Mouse (Mus musculus): ENCODE results near the gene Phkg1. TPM values are rescaled to one million over a fixed set of nuclear protein-coding genes. Genes with fewer than 3 reads are reported as not detected.
A peak's percentile ranks its signal among the peaks of the same experiment; 100 is the strongest.

Gene Phkg1
- polyA plus RNA-seq, 1 experiment from 2014 or later = 0.14 TPM

DNA sequence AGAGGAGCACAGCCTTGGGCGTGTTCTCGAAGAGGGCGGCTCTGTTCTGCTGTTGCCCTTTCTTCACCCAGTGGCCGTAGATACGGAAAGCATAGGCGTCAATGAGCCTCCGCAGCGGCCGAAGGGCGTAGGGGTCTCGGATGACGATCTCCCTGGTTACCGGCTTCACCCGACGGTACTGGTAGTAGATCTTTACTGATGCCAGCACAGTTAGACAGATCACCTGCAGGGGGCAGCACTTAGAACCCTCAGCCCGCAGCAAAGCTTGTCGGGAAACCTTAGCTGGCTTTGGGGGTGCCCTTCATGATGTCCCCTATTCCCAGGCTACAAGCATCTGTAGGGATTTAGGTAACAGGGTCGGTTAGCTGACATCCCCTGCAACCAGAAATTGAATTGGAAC, 33.9 kb downstream of the Phkg1 start:
- Histone ChIP-seq H3K9me3 (ENCODE audit: control insufficient read depth, low read length) (no peaks in the 10 kb centered on the region), H3K4me3 (ENCODE audit: low read depth, low read length) (no peak overlapping the region), H3K27me3 (ENCODE audit: control insufficient read depth, insufficient read depth, low read length) (no peaks in the 10 kb centered on the region), H3K4me2 (replicated peaks; ENCODE audit: low read depth, low read length) (no peak overlapping the region; the same call in 1 of the 2 replicates), H3K4me1 (replicated peaks; ENCODE audit: control insufficient read depth, insufficient read depth, low read length) (no peaks in the 10 kb centered on the region), H3K9ac (ENCODE audit: low read depth, low read length) (0 out of 2 replicates have a peak overlapping the region, but pooled peaks have one; percentile 16), H3K27ac (ENCODE audit: low read depth, low read length) (no peak overlapping the region), H3K36me3 (ENCODE audit: control insufficient read depth, insufficient read depth, low read length) (peaks cover 4% of the 10 kb centered on the region; the same call in 1 of the 2 replicates)
- DNase-seq (ENCODE audit: low spot score) (peak; percentile 57), ATAC-seq (ENCODE audit: low FRiP score) (no peak)
- 11% methylated on average over 18 of the region's 18 CpGs for WGBS

DNA sequence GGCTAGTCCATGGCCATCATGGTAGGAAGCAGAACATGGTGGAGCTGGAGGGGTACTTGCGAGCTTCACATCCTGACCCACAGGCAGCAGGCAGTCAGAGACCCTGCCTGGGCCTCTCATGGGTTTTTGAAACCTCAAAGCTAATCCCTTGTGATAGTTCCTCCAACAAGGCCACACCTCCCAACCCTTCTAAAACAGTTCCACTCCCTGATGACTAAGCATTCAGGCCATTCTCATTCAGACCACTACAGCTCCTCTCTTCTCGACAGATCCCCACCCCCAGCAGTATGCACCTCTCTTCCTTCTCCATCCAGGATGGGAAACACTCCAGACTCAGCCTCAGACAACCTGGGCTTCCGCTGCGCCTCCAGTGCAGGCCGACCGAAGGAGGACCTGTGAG, 36.0 kb downstream of the Phkg1 start:
- H3K4me3 ChIP-seq (ENCODE audit: low read depth, low read length) = no peak overlapping the region
- WGBS = 96% methylated on average over 6 of the region's 6 CpGs
- no peak overlapping the region for H3K9ac ChIP-seq (ENCODE audit: low read depth, low read length)
- DNase-seq (ENCODE audit: low spot score) (no peak), ATAC-seq (ENCODE audit: low FRiP score) (no peak)
- H3K36me3 ChIP-seq (ENCODE audit: control insufficient read depth, insufficient read depth, low read length) = peaks cover 4% of the 10 kb centered on the region; the same call in 1 of the 2 replicates
- H3K9me3 ChIP-seq (ENCODE audit: control insufficient read depth, low read length) = no peaks in the 10 kb centered on the region
- H3K27ac ChIP-seq (ENCODE audit: low read depth, low read length) = no peak overlapping the region
- H3K4me1 ChIP-seq (replicated peaks; ENCODE audit: control insufficient read depth, insufficient read depth, low read length) = no peaks in the 10 kb centered on the region
- no peaks in the 10 kb centered on the region for H3K27me3 ChIP-seq (ENCODE audit: control insufficient read depth, insufficient read depth, low read length)
- no peak overlapping the region for H3K4me2 ChIP-seq (replicated peaks; ENCODE audit: low read depth, low read length)

DNA sequence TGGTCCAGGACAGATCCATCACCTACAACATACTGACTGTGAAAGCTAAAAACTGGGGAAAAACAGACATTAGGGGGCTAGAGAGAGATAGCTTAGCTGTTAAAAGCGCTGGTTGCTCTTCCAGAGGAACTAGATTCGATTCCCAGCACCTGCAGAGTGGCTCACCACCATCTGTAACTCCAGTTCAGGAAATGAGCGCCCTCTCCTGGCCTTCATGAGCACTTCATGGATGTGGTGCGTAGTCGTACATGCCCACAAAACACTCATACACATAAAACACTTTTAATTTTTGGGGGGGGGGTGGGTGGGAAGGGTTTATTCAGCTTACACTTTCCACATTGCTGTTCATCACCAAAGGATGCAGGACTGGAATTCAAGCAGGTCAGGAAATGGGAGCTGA, 41.9 kb downstream of the Phkg1 start:
- WGBS = 85% methylated on average over 5 of the region's 5 CpGs
- H3K4me1 ChIP-seq (replicated peaks; ENCODE audit: control insufficient read depth, insufficient read depth, low read length) = no peaks in the 10 kb centered on the region
- no peak overlapping the region for H3K9ac ChIP-seq (ENCODE audit: low read depth, low read length)
- H3K27ac ChIP-seq (ENCODE audit: low read depth, low read length) = no peak overlapping the region
- no peaks in the 10 kb centered on the region for H3K27me3 ChIP-seq (ENCODE audit: control insufficient read depth, insufficient read depth, low read length)
- H3K9me3 ChIP-seq (ENCODE audit: control insufficient read depth, low read length) = no peaks in the 10 kb centered on the region
- no peak for ATAC-seq (ENCODE audit: low FRiP score)
- DNase-seq (ENCODE audit: low spot score) = no peak
- no peak overlapping the region for H3K4me3 ChIP-seq (ENCODE audit: low read depth, low read length)
- no peak overlapping the region for H3K4me2 ChIP-seq (replicated peaks; ENCODE audit: low read depth, low read length)
- H3K36me3 ChIP-seq (ENCODE audit: control insufficient read depth, insufficient read depth, low read length) = peaks cover 5% of the 10 kb centered on the region; the same call in 1 of the 2 replicates

GRCm38 (mm10) chr5:129855163-129855562, 43.2 kb downstream of the Phkg1 start:
- Histone ChIP-seq H3K27me3 (ENCODE audit: control insufficient read depth, insufficient read depth, low read length) (no peaks in the 10 kb centered on the region), H3K9ac (ENCODE audit: low read depth, low read length) (no peak overlapping the region), H3K4me3 (ENCODE audit: low read depth, low read length) (no peak overlapping the region), H3K4me1 (replicated peaks; ENCODE audit: control insufficient read depth, insufficient read depth, low read length) (no peaks in the 10 kb centered on the region), H3K4me2 (replicated peaks; ENCODE audit: low read depth, low read length) (no peak overlapping the region), H3K36me3 (ENCODE audit: control insufficient read depth, insufficient read depth, low read length) (peaks cover 5% of the 10 kb centered on the region; the same call in 1 of the 2 replicates), H3K9me3 (ENCODE audit: control insufficient read depth, low read length) (no peaks in the 10 kb centered on the region), H3K27ac (ENCODE audit: low read depth, low read length) (no peak overlapping the region)
- 55% methylated on average over 5 of the region's 5 CpGs for WGBS
- ATAC-seq (ENCODE audit: low FRiP score) = no peak
- DNase-seq (ENCODE audit: low spot score) = no peak

DNA sequence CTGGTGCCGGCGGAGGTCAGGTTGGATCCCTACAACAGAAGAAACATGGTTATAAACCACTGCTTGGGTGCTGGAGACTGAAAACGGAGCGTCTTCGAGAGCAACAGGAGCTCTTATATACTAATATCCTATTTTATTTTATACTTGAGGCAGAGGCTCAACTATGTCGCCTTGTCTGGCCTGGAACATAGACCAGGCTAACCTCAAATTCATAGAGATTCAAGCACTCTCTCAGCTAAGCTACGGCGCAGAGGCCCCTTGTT, 50.9 kb downstream of the Phkg1 start:
- Histone ChIP-seq H3K4me2 (replicated peaks; ENCODE audit: low read depth, low read length) (peak overlapping the region; percentile 60), H3K27me3 (ENCODE audit: control insufficient read depth, insufficient read depth, low read length) (no peaks in the 10 kb centered on the region), H3K9me3 (ENCODE audit: control insufficient read depth, low read length) (no peaks in the 10 kb centered on the region), H3K27ac (ENCODE audit: low read depth, low read length) (no peak overlapping the region), H3K4me1 (replicated peaks; ENCODE audit: control insufficient read depth, insufficient read depth, low read length) (0 out of 2 replicates have a peak, but pooled peaks cover 2% of the 10 kb centered on the region), H3K9ac (ENCODE audit: low read depth, low read length) (peak overlapping the region; percentile 84; the same call in 1 of the 2 replicates), H3K4me3 (ENCODE audit: low read depth, low read length) (peak overlapping the region; percentile 65), H3K36me3 (ENCODE audit: control insufficient read depth, insufficient read depth, low read length) (no peaks in the 10 kb centered on the region; the same call in 1 of the 2 replicates)
- no peak for ATAC-seq (ENCODE audit: low FRiP score)
- 68% methylated on average over 8 of the region's 8 CpGs for WGBS
- no peak for DNase-seq (ENCODE audit: low spot score)

- peak; percentile 98 for DNase-seq (ENCODE audit: low spot score)
- H3K4me2 ChIP-seq (replicated peaks; ENCODE audit: low read depth, low read length) = peak within 1 kb of the TSS; percentile 60
- ATAC-seq (ENCODE audit: low FRiP score) = peak; percentile 99
- WGBS = 12% methylated on average over 22 of the region's 22 CpGs
- H3K4me3 ChIP-seq (ENCODE audit: low read depth, low read length) = peak within 1 kb of the TSS; percentile 65
- H3K27ac ChIP-seq (ENCODE audit: low read depth, low read length) = peak within 1 kb of the TSS; percentile 70
- no peaks in the 10 kb centered on the region; the same call in 1 of the 2 replicates for H3K36me3 ChIP-seq (ENCODE audit: control insufficient read depth, insufficient read depth, low read length)
- 0 out of 2 replicates have a peak, but pooled peaks cover 2% of the 10 kb centered on the region for H3K4me1 ChIP-seq (replicated peaks; ENCODE audit: control insufficient read depth, insufficient read depth, low read length)
- no peaks in the 10 kb centered on the region for H3K9me3 ChIP-seq (ENCODE audit: control insufficient read depth, low read length)
- H3K9ac ChIP-seq (ENCODE audit: low read depth, low read length) = peak within 1 kb of the TSS; percentile 84
- H3K27me3 ChIP-seq (ENCODE audit: control insufficient read depth, insufficient read depth, low read length) = no peaks in the 10 kb centered on the region
Measured at GRCm38 (mm10) chr5:129846752-129847557, 51.4 kb downstream of the Phkg1 start, which contains the start of gene Sumf2. Gene Sumf2 (plus strand): TSS chr5:129846986.

DNA sequence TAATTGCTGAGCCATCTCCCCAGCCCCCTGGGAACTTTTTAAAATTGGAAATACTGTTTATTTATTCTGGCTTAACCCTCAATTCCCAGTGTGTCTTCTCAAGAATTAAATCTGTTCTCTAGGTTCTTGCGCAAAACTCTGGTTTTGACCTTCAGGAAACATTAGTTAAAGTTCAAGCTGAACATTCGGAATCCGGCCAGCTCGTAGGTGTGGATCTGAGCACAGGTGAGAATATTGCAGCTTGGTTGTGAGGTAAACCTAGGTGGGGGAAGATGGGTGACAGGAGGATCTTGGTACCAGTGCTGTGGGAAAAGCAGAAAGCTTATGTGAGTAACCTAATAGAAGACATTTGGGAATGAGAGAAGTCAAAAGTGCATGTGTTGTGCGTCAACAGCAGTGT, 53.5 kb downstream of the Phkg1 start:
- Histone ChIP-seq H3K4me3 (ENCODE audit: low read depth, low read length) (no peak overlapping the region), H3K36me3 (ENCODE audit: control insufficient read depth, insufficient read depth, low read length) (no peaks in the 10 kb centered on the region; the same call in 1 of the 2 replicates)
- DNase-seq (ENCODE audit: low spot score) = no peak

More for the DNA sequence above, 53.5 kb downstream of the Phkg1 start:
- Histone ChIP-seq H3K4me1 (replicated peaks; ENCODE audit: control insufficient read depth, insufficient read depth, low read length) (0 out of 2 replicates have a peak, but pooled peaks cover 2% of the 10 kb centered on the region), H3K27me3 (ENCODE audit: control insufficient read depth, insufficient read depth, low read length) (no peaks in the 10 kb centered on the region), H3K27ac (ENCODE audit: low read depth, low read length) (no peak overlapping the region), H3K9me3 (ENCODE audit: control insufficient read depth, low read length) (no peaks in the 10 kb centered on the region), H3K4me2 (replicated peaks; ENCODE audit: low read depth, low read length) (no peak overlapping the region), H3K9ac (ENCODE audit: low read depth, low read length) (no peak overlapping the region)
- no peak for ATAC-seq (ENCODE audit: low FRiP score)
- WGBS = 95% methylated on average over 5 of the region's 5 CpGs

Data from hindbrain, embryonic 11.5 days (tissue).